ENCODE assay signal across 21 mouse cellular contexts in genomic region chr13:69594577-69595256, GRCm38 (mm10). TPM values are rescaled to one million over a fixed set of nuclear protein-coding genes. Genes with fewer than 3 reads are reported as not detected.
DNase-seq lines count a peak whose midpoint lies in the region; ATAC-seq and TF ChIP-seq lines count a peak whose summit lies in the region.
"Had no signal": no experiment of that assay in that cellular context is flagged by ENCODE, and none has a peak within 500 bp of the region (broad histone marks: within the 10 kb centered on the region; RNA-seq: fewer than 3 reads in every experiment).

No protein-coding gene starts in this region.

- peak; percentile 98 for ATAC-seq in Patski
- no peak; the same call in 1 of the 2 replicates for ATAC-seq in granulocyte monocyte progenitor cell, adult 5-6 weeks (replicated peaks; ENCODE audit: poor library complexity, severe bottlenecking)
- ATAC-seq: forebrain, embryonic 15.5 days; hindbrain, embryonic 16.5 days had no signal

- DNase-seq in kidney, adult 2 months: peak; percentile 66
- no peak for DNase-seq in kidney, postnatal 10 days
- peak; percentile 19 for DNase-seq in kidney, postnatal 14 days
- no peak for DNase-seq in kidney, adult 11 months
- DNase-seq in Patski (ENCODE audit: low read depth, low spot score): peak; percentile 92
- no peak for DNase-seq in right cerebral cortex, postnatal 14 days
- DNase-seq: adrenal gland, adult 2 months; adrenal gland, postnatal 25 days; cerebellum, adult 2 months; cerebellum, postnatal 14 days; gastrocnemius, postnatal 36 days; heart, adult 18-20 months; heart, postnatal 10 days; heart, postnatal 4 days had no signal

- WGBS in kidney, adult 2 months: 48% methylated on average over 7 of the region's 7 CpGs

- H3K4me2 ChIP-seq in myocyte (ENCODE audit: low read depth): peak overlapping the region; percentile 18
- H3K4me2 ChIP-seq: forebrain, embryonic 15.5 days; hindbrain, embryonic 12.5 days had no signal

- no peaks in the 10 kb centered on the region for H3K36me3 ChIP-seq in kidney, adult 2 months (ENCODE audit: control insufficient read depth, insufficient read depth, low read length)
- H3K36me3 ChIP-seq in myocyte (ENCODE audit: control insufficient read depth, insufficient read depth): no peaks in the 10 kb centered on the region
- H3K36me3 ChIP-seq: forebrain, embryonic 15.5 days; heart, embryonic 10.5 days; hindbrain, embryonic 12.5 days had no signal

- H3ac ChIP-seq in myocyte (ENCODE audit: control insufficient read depth, insufficient read length): no peak overlapping the region

- TF ChIP-seq CTCF in kidney, adult 2 months (conservative IDR thresholded peaks at IDR 0.05; ENCODE audit: insufficient read depth, insufficient read length, low read depth, low read length): no peak
- TF ChIP-seq CTCF in Patski (IDR thresholded peaks at IDR 0.05): no peak

- in situ Hi-C loops in Patski (cut with MboI; ENCODE audit: low pct_unique_long_range_greater_than_20kb): loop anchor here (25.0 kb wide), 1 partner anchor 1193 kb away; no protein-coding TSS in a partner anchor

- TF ChIP-seq POLR2A in kidney, adult 2 months (IDR thresholded peaks at IDR 0.05; ENCODE audit: low read depth, low read length): no peak
- TF ChIP-seq POLR2A in myocyte (IDR thresholded peaks at IDR 0.05; ENCODE audit: insufficient read length, low read depth): no peak

- no peak overlapping the region; the same call in 1 of the 2 replicates for H3K4me3 ChIP-seq in kidney, adult 2 months (ENCODE audit: insufficient read depth, low read depth, low read length)
- no peak overlapping the region for H3K4me3 ChIP-seq in myocyte
- H3K4me3 ChIP-seq: forebrain, embryonic 15.5 days; heart, embryonic 10.5 days; hindbrain, embryonic 12.5 days had no signal

- peaks cover 8% of the 10 kb centered on the region; the same call in 1 of the 2 replicates for H3K4me1 ChIP-seq in kidney, adult 2 months (ENCODE audit: control insufficient read depth, insufficient read depth, low read length)
- H3K4me1 ChIP-seq: forebrain, embryonic 15.5 days; hindbrain, embryonic 12.5 days had no signal

- CTCF ChIA-PET in Patski (lab: Charles Lee): interaction anchor here (1.3 kb wide), 1 partner anchor 14 kb away, joined by 4 read pairs; no protein-coding TSS in a partner anchor

- H3K79me2 ChIP-seq in myocyte (ENCODE audit: control insufficient read depth, insufficient read depth): no peaks in the 10 kb centered on the region

- POLR2A ChIA-PET in Patski (lab: Charles Lee): interaction anchor here (0.8 to 1.6 kb wide), 3 partner anchors 9 to 16 kb away, joined by 3 to 6 read pairs (median 3); no protein-coding TSS in a partner anchor

- H3K27me3 ChIP-seq in kidney, adult 2 months (replicated peaks; ENCODE audit: control insufficient read depth, insufficient read depth, low read length): no peaks in the 10 kb centered on the region
- H3K27me3 ChIP-seq in Patski: no peaks in the 10 kb centered on the region
- H3K27me3 ChIP-seq in myocyte (ENCODE audit: control insufficient read depth, insufficient read depth, insufficient read length): no peaks in the 10 kb centered on the region
- H3K27me3 ChIP-seq: CH12.LX; forebrain, embryonic 15.5 days; hindbrain, embryonic 12.5 days had no signal

- H3K27ac ChIP-seq in kidney, adult 2 months (ENCODE audit: insufficient read depth, low read depth, low read length): peak overlapping the region; percentile 17; the same call in 1 of the 2 replicates
- H3K27ac ChIP-seq: forebrain, embryonic 15.5 days; heart, embryonic 10.5 days; hindbrain, embryonic 12.5 days had no signal

TF ChIP-seq in myocyte, 11 proteins besides CTCF, POLR2A, EP300 and RAD21:
- no peak for TF ChIP-seq E2F4 (IDR thresholded peaks at IDR 0.05; ENCODE audit: insufficient read depth)
- no peak for TF ChIP-seq TCF3 (IDR thresholded peaks at IDR 0.05; ENCODE audit: insufficient read length, low read depth)
- no peak for TF ChIP-seq TCF12 (IDR thresholded peaks at IDR 0.05; ENCODE audit: insufficient read depth, poor library complexity, severe bottlenecking)
TF ChIP-seq in myocyte: peak in this region for 0.

RNA-seq across cellular contexts. Expression of gene Srd5a1, which starts 16.5 kb away (rescaled TPM):
- polyA plus RNA-seq in kidney, adult 2 months (2012; rRNA removed): 13.9 and 15.7 TPM in 2 replicates
- 122 TPM for polyA plus RNA-seq in Patski (2021)
- 2.7 TPM for polyA plus RNA-seq in myocyte (2012; fragmentation: generic; extraction: Trizol)
- 3.7 and 4.6 TPM in 2 replicates for total RNA-seq in granulocyte monocyte progenitor cell, adult 5-6 weeks (2014; fragmentation: Nextera tagmentation)
- total RNA-seq in granulocyte monocyte progenitor cell, adult 5-6 weeks (2017): 2.7 and 4.6 TPM in 2 replicates

Comparison
In these comparisons a context has a peak if more than half of its experiments do, and no peak if none do; other contexts are left out.
1. DNase-seq: peak in kidney, adult 2 months (single experiment), kidney, postnatal 14 days (single experiment) and Patski (single experiment); none in kidney, postnatal 10 days (single experiment), kidney, adult 11 months (single experiment) and right cerebral cortex, postnatal 14 days (single experiment).